Mouse (Mus musculus) kidney, adult 2 months (tissue): Measurements from ENCODE around the gene Tymp.

Experiments used
- CTCF ChIP-seq: fragments of 200-500 bp; conservative IDR thresholded peaks from 2 replicates; pipeline ENCODE4 v1.5.1; 2011; ENCODE audit warnings: low read depth, mild to moderate bottlenecking, control low read depth, low read length, moderate library complexity, mixed read lengths; ENCODE audit not compliant: insufficient read depth, insufficient read length
- POLR2A ChIP-seq: fragments of 200-500 bp; IDR thresholded peaks from one replicate; pipeline ENCODE4 v1.6.1; 2011; ENCODE audit warnings: low read depth, low read length, control low read depth

DNA sequence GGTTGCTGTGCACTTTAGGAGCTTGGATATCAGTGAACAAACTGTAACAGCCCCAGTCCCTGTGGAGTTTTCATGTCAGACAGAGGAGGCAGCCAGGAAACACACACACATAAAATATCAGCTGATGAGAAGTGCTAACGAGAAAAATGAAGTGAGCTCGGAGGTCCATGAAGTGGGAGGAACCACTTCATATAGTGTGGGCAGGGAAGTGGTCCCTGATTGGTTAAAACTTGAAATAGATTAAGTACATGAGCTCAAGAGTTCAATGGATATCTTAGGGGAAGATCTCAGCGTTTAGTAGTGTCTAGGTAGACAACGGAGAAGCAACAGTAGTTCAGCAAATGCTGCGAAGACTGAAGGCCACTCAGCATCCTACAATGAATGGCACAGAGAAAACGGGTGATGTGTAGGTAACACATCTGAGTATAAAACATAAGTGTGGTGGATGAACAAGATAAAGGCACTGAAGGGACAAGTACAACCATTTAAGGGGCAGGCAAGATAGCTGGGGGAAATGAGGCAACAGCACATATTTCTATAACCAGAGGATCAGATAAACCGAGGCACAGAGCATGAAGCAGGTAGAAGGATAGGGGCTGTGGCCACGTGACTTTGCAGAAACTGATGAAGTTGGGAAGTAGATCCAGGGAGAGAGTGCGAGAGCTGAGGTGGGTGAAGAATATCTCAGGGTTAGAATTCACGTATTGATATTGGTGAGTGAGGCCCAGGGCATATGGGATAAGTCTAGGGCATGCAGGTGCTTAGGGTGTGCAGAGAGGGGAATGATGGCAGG, 28.2 kb upstream of the Tymp start:
- no peak for TF ChIP-seq POLR2A
- TF ChIP-seq CTCF = no peak
